8 mouse cellular contexts compared by ENCODE assay signal in the genomic region with DNA sequence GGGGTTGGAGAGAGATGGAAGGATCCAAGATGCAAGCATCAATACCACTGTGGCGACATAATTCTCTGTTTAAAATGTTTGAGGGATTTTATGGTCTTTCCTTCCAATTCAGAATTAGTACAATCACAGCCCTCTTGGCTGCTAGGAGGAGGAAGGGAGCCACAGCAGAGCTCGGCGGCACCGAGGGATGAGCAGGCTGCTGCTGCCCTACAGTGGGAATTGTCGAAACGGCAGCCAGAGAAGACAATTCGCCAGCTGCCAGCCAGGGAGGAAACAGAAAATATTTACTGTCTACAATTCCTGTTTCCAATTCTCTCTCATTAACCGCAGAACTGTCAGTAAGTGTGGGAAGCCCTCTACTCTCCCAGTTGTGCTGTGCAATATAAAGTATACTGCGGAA. TPM values are rescaled to one million over a fixed set of nuclear protein-coding genes. Genes with fewer than 3 reads are reported as not detected.
DNase-seq lines count a peak whose midpoint lies in the region; ATAC-seq lines count a peak whose summit lies in the region.

No protein-coding gene starts in this region.

- no peak overlapping the region for H3K4me3 ChIP-seq in hindbrain, embryonic 12.5 days

- H3K4me2 ChIP-seq in hindbrain, embryonic 12.5 days (replicated peaks), result no peak overlapping the region

- WGBS in hindbrain, embryonic 12.5 days, result 48% methylated on average over 9 of the region's 9 CpGs

- H3K27me3 ChIP-seq in hindbrain, embryonic 12.5 days, result no peaks in the 10 kb centered on the region

- H3K27ac ChIP-seq in hindbrain, embryonic 12.5 days, result no peak overlapping the region

- peak; percentile 52; the same call in 1 of the 2 replicates for ATAC-seq in hindbrain, embryonic 12.5 days (ENCODE audit: low FRiP score)

- H3K4me1 ChIP-seq in hindbrain, embryonic 12.5 days, result peaks cover 17% of the 10 kb centered on the region

- DNase-seq in embryo, embryonic 10 days (ENCODE audit: low spot score), result peak; percentile 78
- no peak for DNase-seq in embryo, embryonic 9.5 days (ENCODE audit: extremely low spot score)
- peak; percentile 63 for DNase-seq in 3T3-L1 (ENCODE audit: low read depth, low spot score)
- DNase-seq in cerebellum, postnatal 10 days, result peak; percentile 80 to 81
- DNase-seq in lung, postnatal 10 days, result peak; percentile 66
- peak; percentile 50 for DNase-seq in right cerebral cortex, postnatal 25 days
- DNase-seq in thymus, postnatal 36 days, result no peak

- no peak overlapping the region for H3K9ac ChIP-seq in hindbrain, embryonic 12.5 days

- no peaks in the 10 kb centered on the region for H3K9me3 ChIP-seq in hindbrain, embryonic 12.5 days (replicated peaks)

- no peaks in the 10 kb centered on the region for H3K36me3 ChIP-seq in hindbrain, embryonic 12.5 days

RNA-seq across cellular contexts. Expression of a gene that starts 58.3 kb away (rescaled TPM):
- 13.3 and 15.9 TPM in 2 replicates for polyA plus RNA-seq in hindbrain, embryonic 12.5 days (2016; fragmentation: Nextera tagmentation; extraction: Ambion mirVana)

Comparison
In these comparisons a context has a peak if more than half of its experiments do, and no peak if none do; other contexts are left out.
1. DNase-seq: peak in embryo, embryonic 10 days (single experiment), 3T3-L1 (single experiment), cerebellum, postnatal 10 days (2 of 2), lung, postnatal 10 days (single experiment) and right cerebral cortex, postnatal 25 days (single experiment); none in embryo, embryonic 9.5 days (single experiment) and thymus, postnatal 36 days (0 of 2).